Mouse (Mus musculus): ENCODE results near the gene Rnf19b. TPM values are rescaled to one million over a fixed set of nuclear protein-coding genes. Genes with fewer than 3 reads are reported as not detected.

The Rnf19b gene
- 103 and 178 TPM in 2 replicates for polyA plus RNA-seq (2012; ENCODE audit: low replicate concordance)

GRCm38 (mm10) chr4:129058207-129059092 is at the start of gene Rnf19b:
Rnf19b (plus strand) TSS chr4:129058271.

GRCm38 (mm10) chr4:129105356-129105755 is 47.3 kb downstream of the Rnf19b start, which contains the start of gene Tmem54:
Tmem54 (plus strand) TSS chr4:129105548.

GRCm38 (mm10) chr4:129121569-129122086 is 63.6 kb downstream of the Rnf19b start, which contains the start of gene Hpca:
Hpca (minus strand) TSS chr4:129122036.

Other genes starting within 250 kb of the Rnf19b start
- 3.6 and 11.1 TPM in 2 replicates for gene Trim62, start 174.7 kb upstream of the Rnf19b start, polyA plus RNA-seq (2012; ENCODE audit: low replicate concordance)
- 1.5 and 3.2 TPM in 2 replicates for gene Azin2, start 95.8 kb upstream of the Rnf19b start, polyA plus RNA-seq (2012; ENCODE audit: low replicate concordance)
- 58.7 and 59.5 TPM in 2 replicates for gene Ak2, start 66.3 kb upstream of the Rnf19b start, polyA plus RNA-seq (2012; ENCODE audit: low replicate concordance)
- gene Tmem54, start 47.3 kb downstream of the Rnf19b start, polyA plus RNA-seq (2012; ENCODE audit: low replicate concordance): not detected in 2 replicates
- gene Hpca, start 63.8 kb downstream of the Rnf19b start, polyA plus RNA-seq (2012; ENCODE audit: low replicate concordance): not detected in 2 replicates
- gene Fndc5, start 78.7 kb downstream of the Rnf19b start, polyA plus RNA-seq (2012; ENCODE audit: low replicate concordance): 0.15 and 0.46 TPM in 2 replicates
- gene S100pbp, start 131.5 kb downstream of the Rnf19b start, polyA plus RNA-seq (2012; ENCODE audit: low replicate concordance): 4.2 and 5.2 TPM in 2 replicates
- gene Yars, start 131.5 kb downstream of the Rnf19b start, polyA plus RNA-seq (2012; ENCODE audit: low replicate concordance): 11.6 and 15.9 TPM in 2 replicates
- gene C77080, start 203.1 kb downstream of the Rnf19b start, polyA plus RNA-seq (2012; ENCODE audit: low replicate concordance): 0.72 and 1.6 TPM in 2 replicates
- gene Sync, start 229.3 kb downstream of the Rnf19b start, polyA plus RNA-seq (2012; ENCODE audit: low replicate concordance): 0.04 TPM in 1 of 2 replicates, not detected in the other

Data from hematopoietic multipotent progenitor cell, adult 10-12 weeks (in vitro differentiated cells).